Mouse (Mus musculus) liver, postnatal 0 days (tissue): ENCODE data around the gene Pcdh15. TPM values are rescaled to one million over a fixed set of nuclear protein-coding genes. Genes with fewer than 3 reads are reported as not detected.
A peak's percentile ranks its signal among the peaks of the same experiment; 100 is the strongest.

Experiments
- ATAC-seq: fragments of 200-750 bp; cut with Nextera tagmentation; 2 replicates; pipeline ENCODE4 v1.8.0; 2017; ENCODE audit warnings: mild to moderate bottlenecking, moderate library complexity
- DNase-seq: peaks from one replicate; pipeline ENCODE4 v3.0.0-alpha.2; 2016
- H3K27ac ChIP-seq: fragments of 300-500 bp; sonication (generic); 2 replicates; pipeline ENCODE4 v1.5.1; 2014; ENCODE audit warnings: antibody characterized with exemption, moderate library complexity, mild to moderate bottlenecking, low read depth
- H3K27me3 ChIP-seq: fragments of 300-500 bp; sonication (generic); 2 replicates; pipeline ENCODE4 v1.6.1; 2014; ENCODE audit warnings: low read length, control low read depth, mixed read lengths; ENCODE audit not compliant: insufficient read depth
- H3K36me3 ChIP-seq: fragments of 300-500 bp; sonication (generic); replicated peaks from 2 replicates; pipeline ENCODE4 v1.6.1; 2014; ENCODE audit warnings: mild to moderate bottlenecking, control low read depth, low read length, moderate library complexity, mixed read lengths; ENCODE audit not compliant: insufficient read depth
- H3K4me1 ChIP-seq: fragments of 300-500 bp; sonication (generic); 2 replicates; pipeline ENCODE4 v1.6.1; 2014; ENCODE audit warnings: antibody characterized with exemption, mild to moderate bottlenecking, control low read depth; ENCODE audit not compliant: insufficient read depth
- H3K4me2 ChIP-seq: fragments of 300-500 bp; sonication (generic); 2 replicates; pipeline ENCODE4 v1.6.1; 2014; ENCODE audit warnings: low read depth, mild to moderate bottlenecking, low read length, moderate library complexity, mixed read lengths
- H3K4me3 ChIP-seq: fragments of 300-500 bp; sonication (generic); 2 replicates; pipeline ENCODE4 v1.5.1; 2014; ENCODE audit warnings: low read depth, low read length
- H3K9ac ChIP-seq: fragments of 300-500 bp; sonication (generic); replicated peaks from 2 replicates; pipeline ENCODE4 v1.6.1; 2014; ENCODE audit warnings: mild to moderate bottlenecking, moderate library complexity
- H3K9me3 ChIP-seq: fragments of 300-500 bp; sonication (generic); 2 replicates; pipeline ENCODE4 v1.6.1; 2016; ENCODE audit warnings: mild to moderate bottlenecking, control low read depth, low read length, mixed read lengths
- CTCF ChIP-seq: sonication (generic); IDR thresholded peaks from 2 replicates; pipeline ENCODE4 v1.5.1; 2016; ENCODE audit warnings: antibody characterized with exemption, low read depth
- EP300 ChIP-seq: IDR thresholded peaks from 2 replicates; pipeline ENCODE4 v1.6.1; 2016; ENCODE audit warnings: antibody characterized with exemption, low read depth, mild to moderate bottlenecking
- WGBS: fragments of 180-500 bp; shearing (Covaris S2); extraction: QIAGEN DNeasy Blood & Tissue Kit; methylation state at CpG from one replicate; pipeline ENCODE4 v1.1.7; 2014; ENCODE audit not compliant: insufficient replicate concordance; 5-methylcytosine and 5-hydroxymethylcytosine counted together
- polyA plus RNA-seq: library from polyadenylated mRNA; unstranded; fragments of >200 nt; fragmentation: Nextera tagmentation; extraction: Ambion mirVana; gene quantifications from 2 replicates; pipeline ENCODE4 v1.2.1, GENCODE M21; 2015

The Pcdh15 gene
- polyA plus RNA-seq, 1 experiment from 2014 or later: 0.04 TPM

- WGBS: 91% methylated on average over 10 of the region's 10 CpGs
- Histone ChIP-seq H3K9ac (no peak overlapping the region), H3K27me3 (no peaks in the 10 kb centered on the region), H3K4me1 (no peaks in the 10 kb centered on the region), H3K9me3 (no peaks in the 10 kb centered on the region), H3K4me2 (no peak overlapping the region), H3K27ac (no peak overlapping the region), H3K36me3 (no peaks in the 10 kb centered on the region), H3K4me3 (no peak overlapping the region)
- DNase-seq (peak; percentile 11), ATAC-seq (no peak)
- TF ChIP-seq CTCF (no peak), EP300 (no peak)
These were observed 453.7 kb downstream of the Pcdh15 start for GRCm38 (mm10) chr10:73552831-73553230.

GRCm38 (mm10) chr10:73564216-73564615 lies 465.1 kb downstream of the Pcdh15 start:
- H3K4me3 ChIP-seq: no peak overlapping the region
- H3K27ac ChIP-seq: no peak overlapping the region
- no peaks in the 10 kb centered on the region for H3K36me3 ChIP-seq
- no peaks in the 10 kb centered on the region for H3K4me1 ChIP-seq
- no peaks in the 10 kb centered on the region for H3K27me3 ChIP-seq
- ATAC-seq (no peak), DNase-seq (no peak)
- no peak overlapping the region for H3K9ac ChIP-seq
- 55% methylated on average over 7 of the region's 7 CpGs for WGBS
- H3K4me2 ChIP-seq: no peak overlapping the region
- no peaks in the 10 kb centered on the region for H3K9me3 ChIP-seq
- no peak for TF ChIP-seq CTCF
- TF ChIP-seq EP300: no peak

DNA sequence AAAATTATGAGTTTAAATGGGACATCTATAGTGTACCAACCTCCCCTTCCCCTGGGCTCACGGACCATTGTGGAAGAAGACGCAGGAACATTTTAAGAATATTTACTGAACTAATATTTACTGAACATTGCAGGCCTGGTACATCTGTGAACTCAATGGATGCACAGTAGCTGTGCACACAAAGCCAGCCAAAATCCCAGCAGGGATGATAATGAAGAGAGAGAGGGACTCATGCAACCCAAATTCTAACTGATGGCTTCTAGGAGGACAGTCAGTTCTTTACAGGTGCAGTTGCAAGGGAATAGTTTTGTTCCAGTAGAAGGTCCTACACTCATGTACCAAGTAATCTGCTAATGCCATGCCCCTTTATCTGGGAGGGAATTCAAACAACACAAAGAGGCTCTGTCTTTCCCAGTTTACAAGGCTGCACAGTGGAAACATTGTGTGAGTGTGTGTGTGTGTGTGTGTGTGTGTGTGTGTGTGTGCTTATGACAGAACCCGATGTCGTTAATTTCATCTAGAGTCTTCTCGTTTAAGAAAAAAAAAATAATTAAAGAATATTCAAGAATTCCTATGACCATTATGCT lies 475.7 kb downstream of the Pcdh15 start:
- no peak overlapping the region for H3K4me3 ChIP-seq
- H3K4me2 ChIP-seq: no peak overlapping the region
- TF ChIP-seq CTCF (no peak), EP300 (no peak)
- no peak overlapping the region for H3K9ac ChIP-seq
- 74% methylated on average over 5 of the region's 5 CpGs for WGBS
- ATAC-seq (no peak), DNase-seq (no peak)
- H3K27ac ChIP-seq: no peak overlapping the region
- H3K9me3 ChIP-seq: no peaks in the 10 kb centered on the region
- H3K4me1 ChIP-seq: no peaks in the 10 kb centered on the region
- no peaks in the 10 kb centered on the region for H3K36me3 ChIP-seq
- H3K27me3 ChIP-seq: no peaks in the 10 kb centered on the region

- Histone ChIP-seq H3K9me3 (no peaks in the 10 kb centered on the region; the same call in 1 of the 2 replicates), H3K27ac (no peak overlapping the region), H3K36me3 (no peaks in the 10 kb centered on the region), H3K9ac (no peak overlapping the region), H3K4me3 (no peak overlapping the region), H3K4me2 (no peak overlapping the region), H3K4me1 (no peaks in the 10 kb centered on the region), H3K27me3 (no peaks in the 10 kb centered on the region)
- WGBS: 87% methylated on average over 1 of the region's 1 CpGs
- no peak for TF ChIP-seq EP300
- no peak for TF ChIP-seq CTCF
- ATAC-seq (no peak), DNase-seq (no peak)
These were observed 568.4 kb downstream of the Pcdh15 start for GRCm38 (mm10) chr10:73667501-73667900.

DNA sequence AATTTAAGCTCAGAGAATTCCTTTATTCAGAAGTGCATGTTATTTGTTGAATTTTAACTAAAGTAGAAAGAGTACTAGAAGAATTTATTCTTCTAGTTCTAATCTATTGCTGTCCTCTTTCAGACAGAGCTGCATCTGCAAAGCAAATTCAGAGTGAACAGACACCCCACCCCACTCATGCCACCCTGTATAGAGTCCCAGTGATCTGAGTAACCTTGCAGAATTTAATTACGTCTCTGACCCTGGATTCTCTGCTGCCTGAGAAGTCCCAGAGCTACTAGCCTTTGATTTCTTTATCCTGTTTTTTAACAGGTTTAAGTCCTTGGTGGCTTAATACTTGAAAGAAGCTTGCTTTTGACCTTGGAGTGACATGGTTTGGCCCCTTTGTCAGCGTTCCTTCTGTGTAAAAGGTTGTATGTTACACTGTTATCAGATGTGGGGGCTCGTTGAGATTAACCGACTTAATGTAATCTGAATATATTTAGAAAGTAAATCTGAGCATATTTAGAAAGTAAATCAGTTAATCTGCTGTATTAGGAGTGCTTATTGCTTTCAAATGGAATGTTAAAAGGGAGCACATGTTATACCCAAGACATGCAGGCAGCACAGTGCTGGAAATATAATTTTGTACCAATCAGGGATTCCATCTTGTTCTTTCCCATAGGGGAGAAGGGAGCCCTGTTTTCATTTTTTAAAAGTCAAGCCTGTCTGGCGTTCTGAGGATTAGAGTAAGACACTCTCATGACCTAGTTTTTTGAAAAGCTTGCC lies 601.6 kb downstream of the Pcdh15 start:
- Histone ChIP-seq H3K36me3 (no peaks in the 10 kb centered on the region), H3K9me3 (no peaks in the 10 kb centered on the region), H3K9ac (no peak overlapping the region), H3K27me3 (no peaks in the 10 kb centered on the region), H3K27ac (no peak overlapping the region), H3K4me3 (no peak overlapping the region), H3K4me1 (no peaks in the 10 kb centered on the region), H3K4me2 (no peak overlapping the region)
- 59% methylated on average over 5 of the region's 5 CpGs for WGBS
- TF ChIP-seq EP300 (no peak), CTCF (no peak)
- DNase-seq (no peak), ATAC-seq (no peak)

DNA sequence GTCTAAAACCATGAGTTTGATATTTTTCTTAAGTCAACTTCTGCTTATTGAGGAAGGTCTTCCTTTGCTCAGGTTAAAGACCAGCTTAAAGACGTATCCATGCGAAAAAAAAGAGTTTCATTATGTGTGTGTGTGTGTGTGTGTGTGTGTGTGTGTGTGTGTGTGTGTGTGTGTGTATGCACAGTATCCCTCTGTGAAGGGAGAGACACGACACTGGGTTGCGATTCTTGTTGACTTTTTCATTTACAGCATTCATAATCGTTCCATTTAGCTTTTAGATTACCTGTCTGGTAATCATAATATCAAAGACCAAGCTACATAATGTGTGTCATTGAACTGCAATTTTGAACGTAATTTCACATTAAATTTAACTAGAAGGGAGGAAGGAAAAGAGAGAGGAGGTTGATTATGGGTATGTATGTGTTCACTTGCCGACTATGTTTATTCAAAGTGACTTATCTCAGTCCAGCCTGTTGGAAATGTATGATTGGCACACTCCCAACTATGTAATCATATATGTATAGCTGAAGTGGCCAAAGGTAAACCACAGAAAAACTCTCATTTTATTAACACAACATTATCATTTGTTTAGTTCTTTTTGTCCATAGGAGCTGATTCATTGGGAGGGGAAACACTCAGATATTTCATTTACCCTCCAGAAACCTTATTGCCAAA lies 626.6 kb downstream of the Pcdh15 start:
- peaks cover 6% of the 10 kb centered on the region; the same call in 1 of the 2 replicates for H3K9me3 ChIP-seq
- ATAC-seq: no peak
- H3K4me3 ChIP-seq: no peak overlapping the region
- TF ChIP-seq EP300 (no peak), CTCF (no peak)
- no peaks in the 10 kb centered on the region for H3K4me1 ChIP-seq
- no peak overlapping the region for H3K9ac ChIP-seq
- no peak for DNase-seq
- no peak overlapping the region for H3K27ac ChIP-seq
- 68% methylated on average over 7 of the region's 7 CpGs for WGBS
- no peak overlapping the region for H3K4me2 ChIP-seq
- H3K36me3 ChIP-seq: no peaks in the 10 kb centered on the region
- no peaks in the 10 kb centered on the region for H3K27me3 ChIP-seq
